Mouse (Mus musculus) layer of hippocampus, adult 18-20 months (tissue): Measurements from ENCODE around the gene Pkn1. TPM values are rescaled to one million over a fixed set of nuclear protein-coding genes. Genes with fewer than 3 reads are reported as not detected.

Experiments
- microRNA-seq, 2 experiments: library from miRNA; unstranded; fragments of <30 nt; microRNA quantifications; one replicate each; pipeline ENCODE4 v1.2.0; 2021
- total RNA-seq, 2 experiments: library from RNA; stranded (reverse); gene quantifications; 2 replicates each; pipeline ENCODE4 v1.2.3; 2021

The Pkn1 gene
- total RNA-seq, 2 experiments from 2014 or later, result 43.5 to 46.1 TPM

Small RNA genes lying within 50 kb of the gene (microRNA-seq; reads per million reads assigned to microRNA genes)
- 0 reads per million in 2 experiments for gene Mir1668

Other genes starting within 250 kb of the Pkn1 start
- 100 to 1,000 TPM; 221 to 233 TPM for gene Scoc, start 240.8 kb downstream of the Pkn1 start, total RNA-seq
- gene Olfr370, start 163.4 kb downstream of the Pkn1 start, total RNA-seq, result not detected
- gene Ndufb7, start 132.5 kb downstream of the Pkn1 start, total RNA-seq, result 100 to 1,000 TPM; 161 to 162 TPM
- 100 to 1,000 TPM; 550 to 556 TPM for gene Tecr, start 91.2 kb downstream of the Pkn1 start, total RNA-seq
- 10 to 100 TPM; 53.6 to 58.1 TPM for gene Dnajb1, start 91.0 kb downstream of the Pkn1 start, total RNA-seq
- 10 to 100 TPM; 52.1 to 59.2 TPM for gene Gipc1, start 46.5 kb downstream of the Pkn1 start, total RNA-seq
- gene Ptger1, start 32.5 kb downstream of the Pkn1 start, total RNA-seq, result under 1 TPM; 0.57 to 0.79 TPM
- 10 to 100 TPM; 14.9 to 16.8 TPM for gene Ddx39, start 16.0 kb upstream of the Pkn1 start, total RNA-seq
- 10 to 100 TPM in 1 of 2 experiments, 1 to 10 TPM in 1; 8.8 to 10.5 TPM for gene Adgre5, start 42.1 kb upstream of the Pkn1 start, total RNA-seq
- gene Adgrl1, start 200.9 kb upstream of the Pkn1 start, total RNA-seq, result 100 to 1,000 TPM; 306 to 309 TPM